Mouse (Mus musculus) CH12.LX (cell line): Measurements from ENCODE around the gene Kansl1l. TPM values are rescaled to one million over a fixed set of nuclear protein-coding genes. Genes with fewer than 3 reads are reported as not detected.
"Not testable (repeated sequence)": the region's sequence is repeated elsewhere in the genome, so short reads cannot be mapped to it uniquely, and the experiment has no call there.

Experiments used
- DNase-seq: peaks from one replicate; pipeline ENCODE4 v3.0.0-alpha.2; 2013; ENCODE audit errors: extremely low read depth
- H3K27ac ChIP-seq: 2 replicates; pipeline ENCODE4 v1.5.1; 2012; ENCODE audit warnings: low read depth, mild to moderate bottlenecking, control low read depth, moderate library complexity; ENCODE audit not compliant: insufficient read depth
- H3K27me3 ChIP-seq: replicated peaks from 2 replicates; pipeline ENCODE3; 2012; ENCODE audit warnings: inconsistent platforms
- H3K36me3 ChIP-seq, 2 experiments: replicated peaks in 1 of 2; 2 replicates each; pipeline versions ENCODE3 to v1.6.1; 2012; ENCODE audit warnings: inconsistent platforms in 1 of 2, low read length in 1 of 2, mild to moderate bottlenecking in 1 of 2, mixed read lengths in 1 of 2, moderate library complexity in 1 of 2; ENCODE audit not compliant: control insufficient read depth in 1 of 2, insufficient read depth in 1 of 2
- H3K4me1 ChIP-seq, 2 experiments: 2 replicates each; pipeline ENCODE4 v1.6.1; 2012; ENCODE audit warnings: inconsistent platforms in 1 of 2, moderate library complexity in 1 of 2; ENCODE audit not compliant: insufficient read depth in 2 of 2, control insufficient read depth in 1 of 2
- H3K4me2 ChIP-seq: 2 replicates; pipeline ENCODE4 v1.6.1; 2012; ENCODE audit warnings: low read depth, mild to moderate bottlenecking, control low read depth; ENCODE audit not compliant: poor library complexity, insufficient read depth, severe bottlenecking
- H3K4me3 ChIP-seq, 3 experiments: fragments of 150-350 bp in 1 of 3; sonication (generic) in 1 of 3; replicated peaks in 1 of 3; 2 replicates each; pipeline versions ENCODE3 to v1.5.1; 2011 to 2012; ENCODE audit warnings: low read depth in 2 of 3, low read length in 2 of 3, mild to moderate bottlenecking in 2 of 3, moderate library complexity in 2 of 3, control low read depth in 1 of 3, improper control_type of control experiment in 1 of 3, inconsistent platforms in 1 of 3, mixed read lengths in 1 of 3; ENCODE audit not compliant: poor library complexity in 1 of 3
- H3K79me2 ChIP-seq: replicated peaks from 2 replicates; pipeline ENCODE4 v1.6.1; 2012; ENCODE audit warnings: mild to moderate bottlenecking, moderate library complexity; ENCODE audit not compliant: control insufficient read depth, poor library complexity, insufficient read depth, severe bottlenecking; ENCODE audit errors: extremely low read depth
- H3K9ac ChIP-seq: 2 replicates; pipeline ENCODE4 v1.6.1; 2012; ENCODE audit warnings: low read depth, mild to moderate bottlenecking, control low read depth, moderate library complexity; ENCODE audit not compliant: insufficient read depth
- H3K9me3 ChIP-seq: replicated peaks from 2 replicates; pipeline ENCODE3; 2012; ENCODE audit warnings: low read length, inconsistent platforms, mixed read lengths
- BHLHE40 ChIP-seq: IDR thresholded peaks from 2 replicates; pipeline ENCODE4 v1.6.1; 2011; ENCODE audit warnings: mild to moderate bottlenecking, low read depth, low read length, improper control_type of control experiment
- CHD1 ChIP-seq: IDR thresholded peaks from 2 replicates; pipeline ENCODE4 v1.6.1; 2012; ENCODE audit warnings: low read depth, low read length, improper control_type of control experiment, inconsistent platforms
- CHD2 ChIP-seq: IDR thresholded peaks from 2 replicates; pipeline ENCODE4 v1.6.1; 2011; ENCODE audit warnings: low read length, improper control_type of control experiment
- ELF1 ChIP-seq: IDR thresholded peaks from 2 replicates; pipeline ENCODE4 v1.6.1; 2014; ENCODE audit warnings: low read depth, mild to moderate bottlenecking, inconsistent platforms, low read length, improper control_type of control experiment
- EP300 ChIP-seq: IDR thresholded peaks from 2 replicates; pipeline ENCODE4 v1.6.1; 2011; ENCODE audit warnings: low read length, improper control_type of control experiment
- ETS1 ChIP-seq: conservative IDR thresholded peaks from 2 replicates; pipeline ENCODE4 v1.6.1; 2012; ENCODE audit warnings: low read depth, mild to moderate bottlenecking, inconsistent platforms, low read length, improper control_type of control experiment, moderate library complexity
- GABPA ChIP-seq: IDR thresholded peaks from 2 replicates; pipeline ENCODE4 v1.6.1; 2012; ENCODE audit warnings: low read depth, low read length, improper control_type of control experiment, inconsistent platforms; ENCODE audit not compliant: insufficient replicate concordance
- JUND ChIP-seq: conservative IDR thresholded peaks from 2 replicates; pipeline ENCODE4 v1.6.1; 2011; ENCODE audit warnings: low read depth, low read length, improper control_type of control experiment
- KAT2A ChIP-seq: IDR thresholded peaks from 2 replicates; pipeline ENCODE4 v1.6.1; 2012; ENCODE audit warnings: low read length, improper control_type of control experiment, inconsistent platforms; ENCODE audit not compliant: insufficient replicate concordance
- MAZ ChIP-seq: IDR thresholded peaks from 2 replicates; pipeline ENCODE4 v1.6.1; 2012; ENCODE audit warnings: low read depth, mild to moderate bottlenecking, inconsistent platforms, low read length, improper control_type of control experiment, moderate library complexity
- MEF2A ChIP-seq: IDR thresholded peaks from 2 replicates; pipeline ENCODE4 v1.6.1; 2014; ENCODE audit warnings: low read depth, mild to moderate bottlenecking, inconsistent platforms, low read length, improper control_type of control experiment, borderline replicate concordance
- MXI1 ChIP-seq: IDR thresholded peaks from 2 replicates; pipeline ENCODE4 v1.6.1; 2011; ENCODE audit warnings: mild to moderate bottlenecking, low read depth, low read length, improper control_type of control experiment
- MYC ChIP-seq: IDR thresholded peaks from 2 replicates; pipeline ENCODE4 v1.6.1; 2011; ENCODE audit warnings: low read depth, mild to moderate bottlenecking, improper control_type of control experiment, low read length
- NRF1 ChIP-seq: IDR thresholded peaks from 2 replicates; pipeline ENCODE4 v1.6.1; 2014; ENCODE audit warnings: low read depth, mild to moderate bottlenecking, inconsistent platforms, low read length, improper control_type of control experiment, moderate library complexity
- PAX5 ChIP-seq: IDR thresholded peaks from 2 replicates; pipeline ENCODE4 v1.6.1; 2012; ENCODE audit warnings: low read length, inconsistent platforms, mixed read lengths
- RAD21 ChIP-seq: IDR thresholded peaks from 2 replicates; pipeline ENCODE4 v1.6.1; 2011; ENCODE audit warnings: low read depth, mild to moderate bottlenecking, low read length, improper control_type of control experiment, moderate library complexity
- RCOR1 ChIP-seq: conservative IDR thresholded peaks from 2 replicates; pipeline ENCODE4 v1.6.1; 2012; ENCODE audit warnings: low read depth, mild to moderate bottlenecking, inconsistent platforms, low read length, improper control_type of control experiment
- SIN3A ChIP-seq: IDR thresholded peaks from 2 replicates; pipeline ENCODE4 v1.6.1; 2012; ENCODE audit warnings: low read length, improper control_type of control experiment, inconsistent platforms
- TCF12 ChIP-seq: IDR thresholded peaks from 2 replicates; pipeline ENCODE4 v1.6.1; 2014; ENCODE audit warnings: low read depth, mild to moderate bottlenecking, inconsistent platforms, low read length, improper control_type of control experiment
- UBTF ChIP-seq: IDR thresholded peaks from 2 replicates; pipeline ENCODE4 v1.6.1; 2012; ENCODE audit warnings: low read depth, mild to moderate bottlenecking, inconsistent platforms, low read length, improper control_type of control experiment, moderate library complexity
- USF1 ChIP-seq: IDR thresholded peaks from 2 replicates; pipeline ENCODE4 v1.6.1; 2014; ENCODE audit warnings: low read depth, mild to moderate bottlenecking, inconsistent platforms, low read length, improper control_type of control experiment
- USF2 ChIP-seq: conservative IDR thresholded peaks from 2 replicates; pipeline ENCODE4 v1.6.1; 2011; ENCODE audit warnings: low read depth, low read length, improper control_type of control experiment
- ZC3H11A ChIP-seq: IDR thresholded peaks from 2 replicates; pipeline ENCODE4 v1.6.1; 2012; ENCODE audit warnings: low read depth, mild to moderate bottlenecking, inconsistent platforms, low read length, improper control_type of control experiment
- ZKSCAN1 ChIP-seq: IDR thresholded peaks from 2 replicates; pipeline ENCODE4 v1.6.1; 2012; ENCODE audit warnings: low read depth, inconsistent platforms, low read length, improper control_type of control experiment, borderline replicate concordance
- ZMIZ1 ChIP-seq: IDR thresholded peaks from 2 replicates; pipeline ENCODE4 v1.6.1; 2012; ENCODE audit warnings: low read depth, mild to moderate bottlenecking, inconsistent platforms, low read length, improper control_type of control experiment
- ZNF384 ChIP-seq: IDR thresholded peaks from 2 replicates; pipeline ENCODE4 v1.6.1; 2012; ENCODE audit warnings: low read depth, low read length, improper control_type of control experiment, inconsistent platforms
- dilution Hi-C: fragments of 300-500 bp; cut with MboI; formaldehyde crosslinking; loops from 2 replicates; pipeline ENCODE4 v1.14.3; 2020; ENCODE audit warnings: low sequenced_read_pairs; ENCODE audit not compliant: extremely low pct_unique_long_range_greater_than_20kb, extremely low pct_ligation_motif_present
- in situ Hi-C: fragments of 300-500 bp; cut with MboI; formaldehyde crosslinking; loops from 3 replicates; pipeline ENCODE4 v1.14.3; 2019; ENCODE audit warnings: low sequenced_read_pairs, low pct_ligation_motif_present, low pct_unique_long_range_greater_than_20kb, mixed read lengths
- polyA plus RNA-seq: library from polyadenylated mRNA; unstranded; fragments of >175 nt; gene quantifications from 2 replicates; pipeline ENCODE4 v1.2.1, GENCODE M21; 2012; ENCODE audit warnings: low read depth; ENCODE audit not compliant: insufficient read length
- total RNA-seq, 2 experiments: library from RNA; depleted of rRNA; stranded (reverse); fragments of 300-350 nt in 1 of 2; fragments of >200 nt in 1 of 2; gene quantifications; 2 replicates each; pipeline ENCODE4 v1.2.3; 2012 to 2014

Gene Kansl1l
- total and polyA plus RNA-seq, 3 experiments, result 2.8 to 6.0 (median 3.5) TPM

GRCm38 (mm10) chr1:66700693-66701575 is 116.4 kb downstream of the Kansl1l start, which contains the start of gene Rpe (continued):
- TF ChIP-seq ELF1 (peak; percentile 96), ETS1 (no peak; the same call in 1 of the 2 replicates), MXI1 (peak; percentile 31; the same call in 1 of the 2 replicates), ZNF384 (no peak), PAX5 (no peak), GABPA (no peak), USF1 (peak; percentile 26; the same call in 1 of the 2 replicates), ZKSCAN1 (no peak), NRF1 (peak; percentile 36; the same call in 1 of the 2 replicates), KAT2A (0 out of 2 replicates have a peak, but pooled peaks have one; percentile 50), RCOR1 (no peak), MYC (no peak), CHD1 (peak; percentile 68; the same call in 1 of the 2 replicates), CHD2 (no peak), BHLHE40 (no peak), RAD21 (no peak), JUND (no peak), EP300 (no peak), ZC3H11A (no peak), UBTF (peak; percentile 71; the same call in 1 of the 2 replicates), USF2 (no peak), MEF2A (0 out of 2 replicates have a peak, but pooled peaks have one; percentile 41)

- Histone ChIP-seq H3K4me3 (peak overlapping the region in 2 of 3 experiments; percentile 34 to 83), H3K79me2 (peaks cover 35% of the 10 kb centered on the region), H3K27me3 (no peaks in the 10 kb centered on the region), H3K9ac (no peak overlapping the region), H3K4me1 (peaks cover 2 to 26% of the 10 kb centered on the region in 2 experiments; a peak in 2 of 4 replicates), H3K9me3 (no peaks in the 10 kb centered on the region), H3K27ac (no peak overlapping the region), H3K36me3 (peaks cover 0 to 19% of the 10 kb centered on the region in 2 experiments), H3K4me2 (peak overlapping the region; percentile 41; the same call in 1 of the 2 replicates)
- TF ChIP-seq NRF1, result no peak
- TF ChIP-seq TCF12, result no peak
- TF ChIP-seq EP300, result no peak
- no peak for TF ChIP-seq MYC
- TF ChIP-seq ZMIZ1, result no peak
- no peak for TF ChIP-seq SIN3A
- TF ChIP-seq USF2, result no peak
- no peak for TF ChIP-seq ZKSCAN1
- TF ChIP-seq MAZ, result no peak
- in situ Hi-C loops (no loop called here), dilution Hi-C loops (no loop called here)
- DNase-seq, result no peak
Measured at GRCm38 (mm10) chr1:66700149-66700692, 117.1 kb downstream of the Kansl1l start.

GRCm38 (mm10) chr1:66699630-66700029 is 117.7 kb downstream of the Kansl1l start:
- peaks cover 33% of the 10 kb centered on the region for H3K79me2 ChIP-seq
- H3K27ac ChIP-seq, H3K9ac ChIP-seq, DNase-seq, H3K4me2 ChIP-seq, H3K9me3 ChIP-seq, in situ Hi-C loops, H3K4me3 ChIP-seq, H3K27me3 ChIP-seq, dilution Hi-C loops: not testable (repeated sequence)
- H3K36me3 ChIP-seq, result peaks cover 0 to 15% of the 10 kb centered on the region in 2 experiments
- peaks cover 2 to 26% of the 10 kb centered on the region in 2 experiments; a peak in 2 of 4 replicates for H3K4me1 ChIP-seq
